13 mouse cellular contexts compared by ENCODE assay signal in genomic region chr11:102363623-102364022, GRCm38 (mm10). TPM values are rescaled to one million over a fixed set of nuclear protein-coding genes. Genes with fewer than 3 reads are reported as not detected.
A peak's percentile ranks its signal among the peaks of the same experiment; 100 is the strongest.
DNase-seq lines count a peak whose midpoint lies in the region; ATAC-seq and TF ChIP-seq lines count a peak whose summit lies in the region.
"Had no signal": no experiment of that assay in that cellular context is flagged by ENCODE, and none has a peak within 500 bp of the region (broad histone marks: within the 10 kb centered on the region; RNA-seq: fewer than 3 reads in every experiment).

No protein-coding gene starts in this region.

- ATAC-seq in heart, embryonic 13.5 days (ENCODE audit: extremely low read depth, insufficient number of reproducible peaks, low FRiP score, low TSS enrichment), result peak; percentile 52; the same call in 1 of the 2 replicates
- peak; percentile 31; the same call in 1 of the 2 replicates for ATAC-seq in heart, postnatal 0 days (ENCODE audit: insufficient read depth, low read depth)
- peak; percentile 87 for ATAC-seq in megakaryocyte-erythroid progenitor cell, adult 5-6 weeks (replicated peaks; ENCODE audit: low FRiP score, low TSS enrichment, poor library complexity, severe bottlenecking)
- ATAC-seq in forebrain, embryonic 13.5 days, result no peak

- no peak for TF ChIP-seq CTCF in heart, postnatal 0 days (IDR thresholded peaks at IDR 0.05; ENCODE audit: low read depth)

- DNase-seq in heart, postnatal 36 days, result no peak
- peak; percentile 30 for DNase-seq in MEL-GATA-1-ER (ENCODE audit: extremely low read depth, low read depth)
- DNase-seq in heart, postnatal 0 days (ENCODE audit: low spot score), result no peak
- DNase-seq in testis, postnatal 10 days (ENCODE audit: low spot score), result no peak
- DNase-seq in kidney, adult 8-10 months, result no peak
- DNase-seq: adrenal gland, postnatal 36 days; cerebellum, postnatal 14 days; gastrocnemius, postnatal 10 days; lung, adult 2 months had no signal

- 0 out of 2 replicates have a peak overlapping the region, but pooled peaks have one; percentile 20 for H3K4me2 ChIP-seq in heart, embryonic 13.5 days
- no peak overlapping the region for H3K4me2 ChIP-seq in heart, postnatal 0 days (ENCODE audit: low read depth, low read length)
- no peak overlapping the region for H3K4me2 ChIP-seq in forebrain, embryonic 13.5 days

- H3K9ac ChIP-seq in heart, embryonic 13.5 days, result peak overlapping the region; percentile 69
- H3K9ac ChIP-seq in heart, postnatal 0 days (replicated peaks; ENCODE audit: low read depth, low read length), result no peak overlapping the region
- no peak overlapping the region for H3K9ac ChIP-seq in forebrain, embryonic 13.5 days

- no peaks in the 10 kb centered on the region for H3K9me3 ChIP-seq in heart, embryonic 13.5 days
- H3K9me3 ChIP-seq in heart, postnatal 0 days (replicated peaks; ENCODE audit: control insufficient read depth, low read length), result no peaks in the 10 kb centered on the region
- H3K9me3 ChIP-seq in forebrain, embryonic 13.5 days (replicated peaks), result no peaks in the 10 kb centered on the region

- H3K27ac ChIP-seq in heart, embryonic 13.5 days (replicated peaks), result peak overlapping the region; percentile 77
- H3K27ac ChIP-seq in heart, postnatal 0 days (ENCODE audit: low read depth), result no peak overlapping the region
- H3K27ac ChIP-seq in forebrain, embryonic 13.5 days, result no peak overlapping the region
- H3K27ac ChIP-seq: layer of hippocampus, adult 2 months had no signal

- peak overlapping the region; percentile 30 for H3K4me3 ChIP-seq in heart, embryonic 13.5 days
- H3K4me3 ChIP-seq in heart, postnatal 0 days (ENCODE audit: low read depth, low read length), result no peak overlapping the region
- H3K4me3 ChIP-seq in forebrain, embryonic 13.5 days, result no peak overlapping the region
- H3K4me3 ChIP-seq: layer of hippocampus, adult 2 months had no signal

- no peak for TF ChIP-seq EP300 in heart, postnatal 0 days (IDR thresholded peaks at IDR 0.05; ENCODE audit: low read depth)

- H3K27me3 ChIP-seq in heart, embryonic 13.5 days (replicated peaks), result peaks cover 34% of the 10 kb centered on the region
- peaks cover 18% of the 10 kb centered on the region; the same call in 1 of the 2 replicates for H3K27me3 ChIP-seq in heart, postnatal 0 days (ENCODE audit: control insufficient read depth, insufficient read depth, low read length)
- H3K27me3 ChIP-seq in forebrain, embryonic 13.5 days, result no peaks in the 10 kb centered on the region

- intact Hi-C loops in heart, postnatal 36 days (cut with DNase I), result no loop called here

- WGBS in heart, embryonic 13.5 days, result 15% methylated on average over 2 of the region's 2 CpGs
- WGBS in heart, postnatal 0 days, result 8% methylated on average over 2 of the region's 2 CpGs
- WGBS in forebrain, embryonic 13.5 days, result 81% methylated on average over 2 of the region's 2 CpGs

- no peaks in the 10 kb centered on the region for H3K36me3 ChIP-seq in heart, embryonic 13.5 days
- no peaks in the 10 kb centered on the region for H3K36me3 ChIP-seq in heart, postnatal 0 days (replicated peaks; ENCODE audit: control insufficient read depth, insufficient read depth, low read length)
- no peaks in the 10 kb centered on the region for H3K36me3 ChIP-seq in forebrain, embryonic 13.5 days (ENCODE audit: poor library complexity, severe bottlenecking)

- H3K4me1 ChIP-seq in heart, embryonic 13.5 days, result peaks cover 7% of the 10 kb centered on the region; the same call in 1 of the 2 replicates
- H3K4me1 ChIP-seq in heart, postnatal 0 days (ENCODE audit: control insufficient read depth, insufficient read depth), result no peaks in the 10 kb centered on the region
- H3K4me1 ChIP-seq in forebrain, embryonic 13.5 days, result no peaks in the 10 kb centered on the region

RNA-seq across cellular contexts. Expression of gene Slc4a1, which starts 2.4 kb away (rescaled TPM):
- 47.2 and 59.5 TPM in 2 replicates for polyA plus RNA-seq in heart, embryonic 13.5 days (2015; fragmentation: Nextera tagmentation; extraction: Ambion mirVana)
- 1 to 10 TPM; 2.1 to 7.8 TPM for total RNA-seq in heart, postnatal 36 days (2021)
- 1.9 and 7.5 TPM in 2 replicates for total RNA-seq in heart, postnatal 0 days (2014; rRNA removed; ENCODE audit: low replicate concordance)
- 1.3 and 3.1 TPM in 2 replicates for polyA plus RNA-seq in heart, postnatal 0 days (2015; fragmentation: Nextera tagmentation; extraction: Ambion mirVana)
- 0.42 and 0.46 TPM in 2 replicates for total RNA-seq in megakaryocyte-erythroid progenitor cell, adult 5-6 weeks (2014; fragmentation: Nextera tagmentation)
- total RNA-seq in megakaryocyte-erythroid progenitor cell, adult 5-6 weeks (2017), result 0.27 and 6.8 TPM in 2 replicates
- 2.6 and 6.5 TPM in 2 replicates for polyA plus RNA-seq in forebrain, embryonic 13.5 days (2015; fragmentation: Nextera tagmentation; extraction: Ambion mirVana)

RNA-seq across cellular contexts. Expression of gene Rundc3a, which starts 29.6 kb away (rescaled TPM):
- 1.1 and 1.7 TPM in 2 replicates for polyA plus RNA-seq in heart, embryonic 13.5 days (2015; fragmentation: Nextera tagmentation; extraction: Ambion mirVana)
- under 1 TPM in 1 of 2 experiments, not detected in 1; 0.19 TPM for total RNA-seq in heart, postnatal 36 days (2021)
- total RNA-seq in heart, postnatal 0 days (2014; rRNA removed; ENCODE audit: low replicate concordance), result 12.5 TPM in 1 of 2 replicates, not detected in the other
- polyA plus RNA-seq in heart, postnatal 0 days (2015; fragmentation: Nextera tagmentation; extraction: Ambion mirVana), result 0.74 and 0.92 TPM in 2 replicates
- not detected in 2 replicates for total RNA-seq in megakaryocyte-erythroid progenitor cell, adult 5-6 weeks (2014; fragmentation: Nextera tagmentation)
- not detected in 2 replicates for total RNA-seq in megakaryocyte-erythroid progenitor cell, adult 5-6 weeks (2017)
- polyA plus RNA-seq in forebrain, embryonic 13.5 days (2015; fragmentation: Nextera tagmentation; extraction: Ambion mirVana), result 93.9 and 94.8 TPM in 2 replicates

RNA-seq across cellular contexts. Expression of gene Ubtf, which starts 44.1 kb away (rescaled TPM):
- 51.1 and 53.1 TPM in 2 replicates for polyA plus RNA-seq in heart, embryonic 13.5 days (2015; fragmentation: Nextera tagmentation; extraction: Ambion mirVana)
- 10 to 100 TPM; 57.2 to 60.4 TPM for total RNA-seq in heart, postnatal 36 days (2021)
- total RNA-seq in heart, postnatal 0 days (2014; rRNA removed; ENCODE audit: low replicate concordance), result 30.8 and 34.5 TPM in 2 replicates
- polyA plus RNA-seq in heart, postnatal 0 days (2015; fragmentation: Nextera tagmentation; extraction: Ambion mirVana), result 36.5 and 42.5 TPM in 2 replicates
- total RNA-seq in megakaryocyte-erythroid progenitor cell, adult 5-6 weeks (2014; fragmentation: Nextera tagmentation), result 90.4 and 102 TPM in 2 replicates
- total RNA-seq in megakaryocyte-erythroid progenitor cell, adult 5-6 weeks (2017), result 162 and 180 TPM in 2 replicates
- 96.1 and 98.8 TPM in 2 replicates for polyA plus RNA-seq in forebrain, embryonic 13.5 days (2015; fragmentation: Nextera tagmentation; extraction: Ambion mirVana)

RNA-seq across cellular contexts. Expression of gene Slc25a39, which starts 44.1 kb away (rescaled TPM):
- polyA plus RNA-seq in heart, embryonic 13.5 days (2015; fragmentation: Nextera tagmentation; extraction: Ambion mirVana), result 287 and 294 TPM in 2 replicates
- total RNA-seq in heart, postnatal 36 days (2021), result 100 to 1,000 TPM; 174 to 183 TPM
- 281 and 322 TPM in 2 replicates for total RNA-seq in heart, postnatal 0 days (2014; rRNA removed; ENCODE audit: low replicate concordance)
- polyA plus RNA-seq in heart, postnatal 0 days (2015; fragmentation: Nextera tagmentation; extraction: Ambion mirVana), result 267 and 269 TPM in 2 replicates
- total RNA-seq in megakaryocyte-erythroid progenitor cell, adult 5-6 weeks (2014; fragmentation: Nextera tagmentation), result 115 and 148 TPM in 2 replicates
- total RNA-seq in megakaryocyte-erythroid progenitor cell, adult 5-6 weeks (2017), result 43.8 and 55.9 TPM in 2 replicates
- polyA plus RNA-seq in forebrain, embryonic 13.5 days (2015; fragmentation: Nextera tagmentation; extraction: Ambion mirVana), result 157 and 159 TPM in 2 replicates
